Mouse (Mus musculus) liver, embryonic 16.5 days (tissue): Measurements from ENCODE around the gene Slc22a20. TPM values are rescaled to one million over a fixed set of nuclear protein-coding genes. Genes with fewer than 3 reads are reported as not detected.

Experiments used
- ATAC-seq: fragments of 200-750 bp; cut with Nextera tagmentation; 2 replicates; pipeline ENCODE4 v1.8.0; 2017; ENCODE audit warnings: low read depth, mild to moderate bottlenecking, moderate number of reproducible peaks, moderate library complexity
- H3K27ac ChIP-seq: fragments of 300-500 bp; sonication (generic); 2 replicates; pipeline ENCODE4 v1.5.1; 2014; ENCODE audit warnings: mild to moderate bottlenecking, low read length
- H3K27me3 ChIP-seq: fragments of 300-500 bp; sonication (generic); 2 replicates; pipeline ENCODE4 v1.6.1; 2014; ENCODE audit warnings: low read depth, low read length, mixed read lengths; ENCODE audit not compliant: control insufficient read depth, insufficient read depth
- H3K36me3 ChIP-seq: fragments of 300-500 bp; sonication (generic); 2 replicates; pipeline ENCODE4 v1.6.1; 2014; ENCODE audit warnings: mild to moderate bottlenecking; ENCODE audit not compliant: control insufficient read depth, insufficient read depth
- H3K4me1 ChIP-seq: fragments of 300-500 bp; sonication (generic); 2 replicates; pipeline ENCODE4 v1.6.1; 2014; ENCODE audit warnings: low read depth, low read length, mixed read lengths; ENCODE audit not compliant: control insufficient read depth
- H3K4me2 ChIP-seq: fragments of 300-500 bp; sonication (generic); 2 replicates; pipeline ENCODE4 v1.6.1; 2014; ENCODE audit warnings: low read depth, low read length, mixed read lengths
- H3K4me3 ChIP-seq: fragments of 300-500 bp; sonication (generic); 2 replicates; pipeline ENCODE4 v1.5.1; 2014; ENCODE audit warnings: low read depth, mild to moderate bottlenecking, low read length
- H3K9ac ChIP-seq: fragments of 300-500 bp; sonication (generic); 2 replicates; pipeline ENCODE4 v1.6.1; 2014; ENCODE audit warnings: low read depth, low read length
- H3K9me3 ChIP-seq: fragments of 300-500 bp; sonication (generic); replicated peaks from 2 replicates; pipeline ENCODE4 v1.6.1; 2016; ENCODE audit warnings: low read length; ENCODE audit not compliant: control insufficient read depth
- WGBS: fragments of 180-500 bp; shearing (Covaris S2); extraction: QIAGEN DNeasy Blood & Tissue Kit; methylation state at CpG from one replicate; pipeline ENCODE4 v1.1.7; 2014; ENCODE audit not compliant: insufficient replicate concordance; 5-methylcytosine and 5-hydroxymethylcytosine counted together
- polyA plus RNA-seq: library from polyadenylated mRNA; unstranded; fragments of >200 nt; fragmentation: Nextera tagmentation; extraction: Ambion mirVana; gene quantifications from 2 replicates; pipeline ENCODE4 v1.2.1, GENCODE M21; 2015

The Slc22a20 gene
- polyA plus RNA-seq, result 0.06 TPM in 2 replicates

DNA sequence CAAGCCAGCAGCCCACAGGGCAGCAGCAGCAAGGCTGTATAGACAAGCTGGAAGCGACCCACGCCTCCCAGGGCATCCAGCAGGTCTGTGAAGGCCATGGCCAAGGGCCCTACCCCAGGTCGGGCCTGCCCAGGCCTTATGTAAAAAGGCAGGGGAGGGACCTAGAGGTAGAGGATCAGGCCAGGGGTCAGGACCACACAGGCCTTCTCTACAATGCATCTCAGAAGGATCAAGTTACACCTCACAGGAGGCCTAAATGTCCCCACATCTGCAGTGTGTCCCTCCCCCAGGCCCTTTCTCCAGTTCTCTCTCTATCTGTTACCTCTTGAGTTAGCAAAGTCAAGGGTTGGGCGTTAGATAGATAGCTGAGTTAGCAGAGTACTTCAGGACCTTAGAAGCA lies at the start of gene Slc22a20:
Gene Slc22a20, minus strand, starts transcription at position 101 of the 400 bp plus-strand sequence.
- Histone ChIP-seq H3K9ac (no peak within 1 kb of the TSS), H3K4me2 (no peak within 1 kb of the TSS), H3K27ac (no peak within 1 kb of the TSS), H3K9me3 (no peaks in the 10 kb centered on the region), H3K4me1 (peaks cover 27% of the 10 kb centered on the region), H3K4me3 (no peak within 1 kb of the TSS), H3K36me3 (no peaks in the 10 kb centered on the region), H3K27me3 (no peaks in the 10 kb centered on the region)
- ATAC-seq, result no peak
- WGBS, result 58% methylated on average over 4 of the region's 4 CpGs

DNA sequence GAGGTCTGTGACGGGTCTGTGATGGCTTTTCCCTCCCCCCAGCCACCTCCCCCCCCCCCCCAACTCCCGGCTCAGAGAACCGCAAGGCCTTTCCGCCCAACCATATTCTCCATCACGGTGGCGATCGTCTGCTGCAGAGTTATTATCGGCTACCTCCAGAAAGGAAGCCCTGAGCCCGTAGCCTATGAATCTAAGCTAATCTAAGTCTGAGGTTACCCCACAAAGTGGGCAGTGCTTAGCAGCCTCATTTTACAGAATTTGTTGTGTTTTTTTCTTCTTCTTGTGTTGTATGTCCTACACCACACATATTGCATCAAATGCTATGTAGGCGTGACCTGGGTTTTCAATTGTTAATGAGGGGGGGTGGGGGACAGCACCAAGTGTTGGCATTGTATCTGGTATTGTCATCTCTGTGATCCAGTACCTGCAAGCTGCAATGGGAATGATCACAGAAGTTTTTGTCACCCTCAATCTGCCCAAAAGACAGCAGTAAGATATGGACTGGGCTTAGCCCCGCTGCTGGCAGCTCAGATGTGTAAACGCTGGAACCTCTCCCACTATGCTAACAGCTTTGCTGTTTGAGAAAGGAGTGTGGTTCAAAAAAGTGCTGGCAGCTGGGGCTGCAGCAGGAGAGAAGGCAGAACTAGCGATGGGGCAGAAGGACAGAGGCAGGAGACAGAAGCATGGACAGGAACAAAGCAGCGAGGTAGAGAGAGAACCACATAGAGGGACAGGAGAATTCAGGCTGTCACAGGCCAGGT lies 44.8 kb upstream of the Slc22a20 start:
- ATAC-seq, result no peak
- 52% methylated on average over 12 of the region's 14 CpGs for WGBS

DNA sequence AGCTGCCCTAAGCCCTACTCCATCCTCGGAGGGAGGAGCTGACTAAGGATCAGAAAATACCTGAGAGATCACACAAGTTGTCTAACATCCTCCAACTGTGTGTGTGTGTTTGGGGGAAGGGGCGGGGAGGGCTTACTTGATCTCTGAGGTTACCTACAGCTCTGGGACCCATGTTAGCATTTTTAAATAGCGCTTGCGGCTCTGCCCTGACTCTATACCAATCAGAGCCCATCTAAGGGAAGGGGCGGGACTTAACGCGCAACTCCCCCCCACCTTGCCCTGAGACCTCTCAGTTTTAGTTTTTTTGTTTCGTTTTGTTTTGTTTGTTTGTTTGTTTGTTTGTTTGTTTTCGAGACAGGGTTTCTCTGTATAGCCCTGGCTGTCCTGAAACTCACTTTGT lies 43.5 kb upstream of the Slc22a20 start:
- H3K9me3 ChIP-seq, result no peaks in the 10 kb centered on the region
- H3K4me2 ChIP-seq, result no peak overlapping the region
- no peaks in the 10 kb centered on the region for H3K4me1 ChIP-seq
- no peak overlapping the region for H3K27ac ChIP-seq
- H3K36me3 ChIP-seq, result no peaks in the 10 kb centered on the region
- H3K27me3 ChIP-seq, result no peaks in the 10 kb centered on the region
- H3K9ac ChIP-seq, result no peak overlapping the region
- H3K4me3 ChIP-seq, result no peak overlapping the region
- no peak for ATAC-seq
- WGBS, result 68% methylated on average over 9 of the region's 9 CpGs

More for the DNA sequence above, 44.8 kb upstream of the Slc22a20 start:
- Histone ChIP-seq H3K9ac (no peak overlapping the region), H3K4me3 (no peak overlapping the region), H3K27ac (no peak overlapping the region), H3K4me2 (no peak overlapping the region), H3K4me1 (peaks cover under 1% of the 10 kb centered on the region; the same call in 1 of the 2 replicates), H3K36me3 (no peaks in the 10 kb centered on the region), H3K9me3 (no peaks in the 10 kb centered on the region), H3K27me3 (no peaks in the 10 kb centered on the region)

DNA sequence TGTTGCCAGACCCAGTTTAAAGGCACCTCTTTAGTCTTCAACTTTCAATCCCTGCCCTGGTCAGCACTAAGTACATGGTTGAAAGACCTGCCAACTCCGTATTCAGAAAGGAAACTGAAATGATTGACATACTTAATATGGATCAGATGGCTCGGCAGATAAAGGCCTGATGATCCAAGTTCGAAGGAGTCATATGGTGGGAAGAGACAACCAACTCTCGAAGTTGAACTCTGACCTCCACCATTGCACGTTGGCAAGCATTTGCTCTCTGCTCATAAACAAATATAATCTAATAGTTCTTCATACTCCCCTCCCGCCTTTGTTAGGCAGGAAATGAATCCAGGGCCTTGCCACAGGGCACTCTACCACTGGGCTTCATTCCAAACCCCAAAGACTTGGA lies 43.0 kb upstream of the Slc22a20 start:
- ATAC-seq, result no peak
- Histone ChIP-seq H3K27ac (no peak overlapping the region), H3K4me2 (no peak overlapping the region), H3K27me3 (no peaks in the 10 kb centered on the region), H3K36me3 (no peaks in the 10 kb centered on the region), H3K4me3 (no peak overlapping the region), H3K4me1 (no peaks in the 10 kb centered on the region), H3K9me3 (no peaks in the 10 kb centered on the region), H3K9ac (no peak overlapping the region)
- WGBS, result 61% methylated on average over 6 of the region's 6 CpGs

DNA sequence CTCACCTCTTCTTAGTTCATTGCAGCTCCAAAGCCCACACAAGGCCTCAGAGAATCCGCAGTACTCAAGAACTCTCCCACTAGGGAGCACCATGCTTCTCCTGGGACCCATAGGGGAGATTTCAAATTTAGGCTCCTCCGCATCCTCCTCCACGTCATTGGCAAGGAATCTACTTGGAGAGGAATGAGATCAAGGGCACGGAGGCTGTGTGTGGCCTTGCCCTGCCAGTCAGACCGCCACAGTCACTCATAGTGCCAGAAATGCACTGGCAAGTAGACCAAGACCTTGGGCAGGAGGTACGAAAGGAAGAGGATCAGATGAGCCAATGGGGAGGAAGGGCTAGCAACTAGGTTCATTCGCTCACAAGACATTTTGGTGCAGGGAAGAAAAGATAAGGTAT lies 38.0 kb upstream of the Slc22a20 start:
- Histone ChIP-seq H3K9me3 (no peaks in the 10 kb centered on the region), H3K27ac (no peak overlapping the region), H3K4me2 (no peak overlapping the region), H3K36me3 (no peaks in the 10 kb centered on the region), H3K4me3 (no peak overlapping the region), H3K4me1 (peaks cover 1% of the 10 kb centered on the region), H3K27me3 (no peaks in the 10 kb centered on the region), H3K9ac (no peak overlapping the region)
- 68% methylated on average over 7 of the region's 7 CpGs for WGBS
- ATAC-seq, result no peak

DNA sequence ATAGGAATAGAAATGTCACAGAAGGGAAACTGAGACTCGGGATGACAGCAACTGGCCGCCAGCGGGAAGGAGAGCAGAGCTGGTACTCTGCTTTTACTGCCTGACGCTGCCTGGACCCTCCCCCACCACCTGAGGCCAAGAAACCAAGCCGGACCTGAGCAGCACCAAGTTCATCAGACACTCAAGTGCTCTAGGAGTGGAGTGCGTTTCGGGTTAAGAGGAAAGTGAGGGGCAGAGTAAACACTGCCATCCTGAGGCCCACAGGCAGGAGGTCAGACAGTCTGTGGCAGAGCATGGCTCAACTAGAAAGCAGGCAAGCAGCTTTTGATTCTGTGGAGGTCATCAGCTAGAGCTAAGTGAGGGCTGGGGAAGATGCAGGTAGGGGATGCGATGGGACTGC lies 37.1 kb upstream of the Slc22a20 start:
- 67% methylated on average over 8 of the region's 8 CpGs for WGBS
- H3K36me3 ChIP-seq, result no peaks in the 10 kb centered on the region

DNA sequence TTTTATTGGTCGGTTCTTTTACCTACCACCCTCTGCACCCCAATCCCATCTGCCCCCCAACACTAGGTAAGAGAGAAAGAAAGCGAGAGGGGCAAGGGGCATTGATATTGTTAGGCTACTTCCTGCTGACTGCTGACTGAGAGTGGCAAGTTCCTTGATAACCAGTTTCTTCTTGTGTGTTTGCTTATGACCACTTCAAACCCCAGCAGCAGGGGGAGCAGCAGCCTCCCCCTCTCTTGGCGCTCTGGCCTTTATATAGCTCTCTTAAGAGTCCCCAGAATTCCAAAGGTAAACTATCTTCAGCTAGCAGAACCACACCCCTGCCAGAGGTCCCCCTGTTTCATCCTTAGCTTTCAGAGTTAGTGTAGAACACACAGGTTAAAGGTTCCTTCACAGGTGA lies 34.3 kb upstream of the Slc22a20 start:
- H3K4me1 ChIP-seq, result peaks cover 31% of the 10 kb centered on the region
- H3K27ac ChIP-seq, result no peak overlapping the region
- no peak overlapping the region for H3K4me2 ChIP-seq
- H3K36me3 ChIP-seq, result no peaks in the 10 kb centered on the region
- H3K4me3 ChIP-seq, result no peak overlapping the region
- H3K27me3 ChIP-seq, result no peaks in the 10 kb centered on the region
- no peak overlapping the region for H3K9ac ChIP-seq
- 38% methylated on average over 3 of the region's 3 CpGs for WGBS
- ATAC-seq, result no peak
- no peaks in the 10 kb centered on the region for H3K9me3 ChIP-seq

More for the DNA sequence above, 37.1 kb upstream of the Slc22a20 start:
- no peak overlapping the region for H3K27ac ChIP-seq
- H3K9ac ChIP-seq, result no peak overlapping the region
- H3K27me3 ChIP-seq, result no peaks in the 10 kb centered on the region
- H3K4me2 ChIP-seq, result no peak overlapping the region
- no peak for ATAC-seq
- H3K9me3 ChIP-seq, result no peaks in the 10 kb centered on the region
- no peak overlapping the region for H3K4me3 ChIP-seq
- peaks cover 10% of the 10 kb centered on the region for H3K4me1 ChIP-seq

DNA sequence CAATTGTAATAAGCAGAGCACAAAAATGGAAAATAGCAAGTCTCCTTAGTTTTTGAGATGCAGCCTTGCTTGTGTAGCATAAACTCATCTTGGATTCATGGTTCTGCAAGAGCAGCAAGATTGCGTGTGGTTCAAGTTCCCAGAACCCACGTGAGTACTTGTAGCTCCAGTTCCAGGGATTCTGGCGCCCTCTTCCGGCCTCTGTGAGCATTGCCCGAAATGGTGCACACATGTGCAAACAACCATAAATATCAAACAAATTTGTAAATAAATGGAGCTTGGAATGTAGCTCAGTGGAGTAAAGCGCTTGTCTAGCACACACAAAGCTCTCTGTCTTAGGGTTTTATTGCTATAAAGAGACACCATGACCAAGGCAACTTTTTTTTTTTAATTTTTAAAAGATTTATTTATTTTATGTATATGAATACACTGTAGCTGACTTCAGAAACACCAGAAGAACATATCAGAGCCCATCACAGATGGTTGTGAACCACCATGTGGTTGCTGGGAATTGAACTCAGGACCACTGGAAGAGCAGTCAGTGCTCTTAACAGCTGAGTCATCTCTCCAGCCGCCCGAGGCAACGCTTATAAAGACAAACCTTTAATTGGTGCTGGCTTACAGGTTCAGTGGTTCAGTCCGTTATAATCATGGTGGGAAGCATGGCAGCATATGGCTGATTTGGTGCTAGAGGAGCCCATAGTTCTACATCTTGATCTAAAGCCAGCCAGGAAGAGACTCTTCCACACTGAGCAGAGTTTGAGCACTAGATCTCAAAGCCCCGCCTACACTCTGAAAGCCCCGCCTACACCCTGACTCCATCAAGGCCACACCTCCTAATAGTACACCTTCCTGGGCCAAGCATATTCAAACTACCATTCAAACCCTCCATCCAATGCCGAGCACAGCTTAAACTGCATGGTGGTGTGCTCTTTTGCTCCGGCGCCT lies 32.5 kb upstream of the Slc22a20 start:
- ATAC-seq, result peak; percentile 41
- Histone ChIP-seq H3K4me1 (peaks cover 46% of the 10 kb centered on the region), H3K9me3 (no peaks in the 10 kb centered on the region), H3K27ac (peak overlapping the region; percentile 74), H3K9ac (peak overlapping the region; percentile 52), H3K27me3 (no peaks in the 10 kb centered on the region), H3K4me2 (peak overlapping the region; percentile 51), H3K36me3 (no peaks in the 10 kb centered on the region), H3K4me3 (peak overlapping the region; percentile 42)
- WGBS, result 22% methylated on average over 15 of the region's 15 CpGs
